Mouse (Mus musculus): ENCODE results near the gene Magi2.

Gene Magi2

GRCm38 (mm10) chr5:20614891-20615290, 1388.1 kb downstream of the Magi2 start:
- no peak for DNase-seq

GRCm38 (mm10) chr5:20620596-20621511, 1394.0 kb downstream of the Magi2 start:
- no peak for DNase-seq

GRCm38 (mm10) chr5:20622417-20622816, 1395.6 kb downstream of the Magi2 start:
- no peak for DNase-seq

GRCm38 (mm10) chr5:20622837-20623573, 1396.2 kb downstream of the Magi2 start:
- no peak for DNase-seq

- DNase-seq, result no peak
Observed at GRCm38 (mm10) chr5:20625117-20625516, 1398.3 kb downstream of the Magi2 start.

GRCm38 (mm10) chr5:20628954-20629601, 1402.2 kb downstream of the Magi2 start:
- no peak for DNase-seq

GRCm38 (mm10) chr5:20634046-20634769, 1407.4 kb downstream of the Magi2 start:
- no peak for DNase-seq

GRCm38 (mm10) chr5:20634822-20635221, 1408.0 kb downstream of the Magi2 start:
- peak; percentile 26 for DNase-seq

- DNase-seq, result peak; percentile 25
Observed at GRCm38 (mm10) chr5:20637300-20637989, 1410.6 kb downstream of the Magi2 start.

GRCm38 (mm10) chr5:20642196-20642595, 1415.4 kb downstream of the Magi2 start:
- DNase-seq, result no peak

GRCm38 (mm10) chr5:20643741-20644140, 1416.9 kb downstream of the Magi2 start:
- DNase-seq, result no peak

GRCm38 (mm10) chr5:20646947-20647346, 1420.1 kb downstream of the Magi2 start:
- DNase-seq, result no peak

GRCm38 (mm10) chr5:20653425-20654185, 1426.8 kb downstream of the Magi2 start:
- DNase-seq, result peak; percentile 66

- DNase-seq, result no peak
Observed at GRCm38 (mm10) chr5:20654766-20655472, 1428.1 kb downstream of the Magi2 start.

- no peak for DNase-seq
Observed at GRCm38 (mm10) chr5:20657056-20657455, 1430.2 kb downstream of the Magi2 start.

GRCm38 (mm10) chr5:20667601-20668000, 1440.8 kb downstream of the Magi2 start:
- DNase-seq, result no peak

GRCm38 (mm10) chr5:20668736-20669355, 1442.0 kb downstream of the Magi2 start:
- DNase-seq, result no peak

GRCm38 (mm10) chr5:20669456-20669855, 1442.6 kb downstream of the Magi2 start:
- DNase-seq, result no peak

GRCm38 (mm10) chr5:20671826-20672225, 1445.0 kb downstream of the Magi2 start:
- DNase-seq, result no peak

GRCm38 (mm10) chr5:20674523-20674922, 1447.7 kb downstream of the Magi2 start:
- no peak for DNase-seq
